Mouse (Mus musculus): ENCODE data around the gene Utp4.

The Utp4 gene

DNA sequence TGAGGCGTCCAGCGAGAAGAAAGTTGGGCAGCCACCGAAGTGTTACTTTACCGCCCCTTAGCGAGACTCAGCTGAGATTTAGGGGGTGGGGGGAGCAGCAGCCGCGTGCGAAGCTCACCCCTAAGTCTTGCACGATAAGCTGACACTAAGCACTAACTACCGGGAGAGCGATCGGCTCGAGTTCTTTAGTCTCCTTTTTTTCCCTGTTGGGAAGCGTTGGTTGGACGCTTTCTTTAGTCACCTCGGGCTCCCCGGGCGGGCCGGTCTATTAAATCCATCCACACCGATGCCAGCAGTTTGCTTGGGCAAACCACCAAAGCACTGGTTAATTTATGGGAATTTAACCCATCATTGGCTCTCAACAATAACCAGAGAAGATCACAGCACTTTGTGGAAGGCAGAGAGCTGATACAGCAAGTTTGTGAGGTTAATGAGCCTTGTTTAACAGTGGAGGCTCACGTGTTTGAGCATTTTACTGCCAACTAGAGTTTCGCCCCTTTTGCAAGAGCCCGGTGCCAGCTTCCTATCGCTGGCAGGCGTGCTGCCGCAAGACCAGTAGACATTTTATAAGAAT lies 43.1 kb downstream of the Utp4 start:
- DNase-seq (ENCODE audit: low read depth, low spot score), result peak; percentile 71

DNA sequence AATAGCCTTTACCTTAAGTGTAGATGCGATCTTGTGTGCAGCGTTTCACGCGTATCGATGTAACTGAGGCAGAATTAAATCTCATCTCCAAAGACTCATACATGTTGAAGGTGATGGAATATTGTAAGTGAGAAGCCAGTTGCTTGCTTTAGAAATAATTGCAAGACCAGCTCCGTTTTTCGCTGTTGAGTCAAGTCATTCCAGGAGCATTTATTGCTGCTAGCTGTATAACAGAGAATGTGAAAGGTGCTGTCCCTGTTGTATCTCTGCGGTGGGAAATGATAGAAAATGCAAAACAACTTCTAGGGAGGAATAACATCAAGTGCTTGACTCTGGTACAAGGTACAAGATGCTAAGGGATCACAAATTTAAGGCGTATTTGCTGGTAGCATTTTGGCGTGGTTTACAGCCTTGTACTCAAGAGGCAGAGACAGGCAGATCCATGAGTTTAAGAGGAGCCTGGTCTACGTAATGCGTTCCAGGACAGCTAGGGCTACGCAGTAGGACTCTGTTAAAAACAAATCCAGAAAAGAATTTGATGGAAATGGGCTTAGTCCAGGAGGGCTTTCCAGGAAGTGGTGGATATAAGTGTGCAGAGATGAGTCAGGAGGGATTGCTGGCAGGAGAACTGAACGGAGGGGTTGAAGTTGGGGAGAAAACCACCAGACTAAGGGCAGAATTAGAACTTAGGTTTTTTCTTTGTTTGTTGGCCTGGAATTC lies 43.8 kb downstream of the Utp4 start:
- DNase-seq (ENCODE audit: low read depth, low spot score), result peak; percentile 39

DNA sequence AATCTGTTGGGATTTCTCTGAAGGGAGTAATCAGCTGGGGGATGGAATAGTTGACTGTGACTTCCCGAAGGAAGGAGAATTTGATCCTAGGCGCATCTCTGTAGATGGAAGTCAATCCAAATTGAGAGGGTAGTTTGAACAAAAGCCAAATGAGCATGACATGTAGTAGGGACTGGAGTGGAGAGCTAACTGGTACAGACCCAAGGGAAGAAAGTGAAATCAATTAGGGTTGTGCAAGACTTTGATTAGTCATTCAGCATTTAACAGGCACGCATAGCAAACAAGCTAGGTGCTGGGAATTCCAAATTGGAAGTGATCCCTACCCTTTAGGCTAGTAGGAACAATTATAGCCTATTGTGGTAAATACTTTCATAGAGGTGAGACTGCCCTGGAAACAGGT lies 48.4 kb downstream of the Utp4 start:
- no peak for DNase-seq (ENCODE audit: low read depth, low spot score)

DNA sequence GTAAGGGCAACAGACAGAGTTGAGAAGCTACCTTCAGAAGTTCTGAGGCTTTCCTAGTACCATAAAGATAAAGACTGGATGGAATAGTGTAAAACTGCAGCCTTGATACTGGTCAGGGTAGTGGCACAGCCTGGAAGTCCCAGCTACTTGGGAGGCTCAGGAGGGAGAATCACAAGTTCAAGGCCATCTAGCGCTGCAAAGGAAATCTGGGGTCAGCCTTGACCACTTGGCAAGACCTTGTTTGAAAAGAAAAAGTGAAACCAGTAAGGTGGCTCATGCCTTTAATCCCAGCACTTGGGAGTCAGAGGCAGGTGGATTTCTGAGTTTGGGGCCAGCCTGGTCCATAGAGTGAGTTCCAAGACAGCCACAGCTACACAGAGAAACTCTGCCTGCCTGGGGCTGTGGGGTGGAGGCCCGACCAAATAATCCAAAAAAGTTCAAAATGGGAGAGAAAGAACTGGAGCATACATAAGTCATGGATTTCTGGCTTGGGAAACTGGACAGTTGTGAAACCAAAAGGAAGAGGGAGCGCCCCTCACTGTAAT lies 50.5 kb downstream of the Utp4 start:
- DNase-seq (ENCODE audit: low read depth, low spot score), result no peak

DNA sequence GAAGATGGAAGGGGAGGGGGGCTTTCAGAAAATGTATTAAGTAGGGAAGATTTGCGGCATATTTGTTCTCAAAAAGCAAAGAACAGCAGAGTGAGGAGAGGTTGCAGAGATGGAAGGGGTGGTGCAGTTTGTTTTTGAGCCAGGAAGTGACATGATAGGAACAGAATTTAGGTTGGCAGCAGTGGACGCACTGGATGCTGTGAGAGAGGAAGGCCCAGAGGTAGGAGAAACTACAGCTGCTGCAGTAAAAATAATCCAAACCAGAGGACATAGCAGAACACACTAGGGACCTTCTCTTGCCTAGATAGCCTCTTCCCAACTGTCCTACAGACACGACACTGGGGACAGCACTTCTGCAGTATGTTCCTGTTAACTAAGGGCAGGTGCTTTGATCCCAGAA lies 51.3 kb downstream of the Utp4 start:
- DNase-seq (ENCODE audit: low read depth, low spot score), result peak; percentile 43

DNA sequence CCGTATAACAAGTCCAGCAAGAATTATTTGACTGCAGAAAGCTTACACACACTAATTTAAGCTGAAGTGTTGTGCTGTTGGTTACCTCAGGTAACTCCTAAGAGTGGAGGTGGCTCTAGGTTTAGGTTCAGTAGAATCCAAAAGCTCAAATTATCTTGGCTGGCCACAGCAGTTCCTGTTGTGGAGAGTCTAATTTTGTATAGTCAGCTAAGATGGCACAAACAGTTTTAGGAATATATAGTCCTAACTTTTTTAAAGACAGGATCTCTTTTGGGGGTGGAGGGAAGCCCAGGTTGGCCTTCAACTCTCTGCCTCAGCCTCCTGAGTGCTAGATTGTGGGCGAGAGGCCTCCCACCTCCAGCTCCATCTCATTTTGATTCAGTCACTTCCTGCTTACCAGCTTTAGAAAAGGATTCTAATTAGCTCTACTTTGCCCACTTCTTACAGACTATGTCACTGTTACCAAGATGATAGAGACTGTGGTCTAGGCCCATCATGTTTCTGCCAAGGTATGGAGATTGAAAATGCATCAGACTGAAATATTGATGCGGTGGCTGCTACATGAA lies 55.3 kb downstream of the Utp4 start:
- DNase-seq (ENCODE audit: low read depth, low spot score), result peak; percentile 53

DNA sequence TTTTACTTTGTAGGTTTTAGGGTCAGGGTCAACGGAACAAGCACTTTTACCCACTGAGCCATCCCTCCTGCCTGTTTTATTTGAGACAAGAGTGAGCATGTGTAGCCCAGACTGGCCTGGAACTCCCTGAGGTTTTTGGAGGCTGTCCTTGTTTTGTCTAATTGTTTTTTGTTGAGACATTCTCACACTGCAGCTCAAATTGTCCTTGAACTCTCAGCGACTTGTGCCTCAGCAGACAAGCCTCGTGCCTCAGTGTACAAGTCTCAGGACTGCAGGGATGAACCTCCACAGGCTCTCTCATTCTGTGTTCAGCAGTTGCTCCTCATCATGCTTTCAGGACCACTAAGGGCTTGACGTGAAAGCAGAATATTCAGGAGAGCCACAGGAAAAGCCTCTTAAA lies 58.3 kb downstream of the Utp4 start:
- no peak for DNase-seq (ENCODE audit: low read depth, low spot score)

DNA sequence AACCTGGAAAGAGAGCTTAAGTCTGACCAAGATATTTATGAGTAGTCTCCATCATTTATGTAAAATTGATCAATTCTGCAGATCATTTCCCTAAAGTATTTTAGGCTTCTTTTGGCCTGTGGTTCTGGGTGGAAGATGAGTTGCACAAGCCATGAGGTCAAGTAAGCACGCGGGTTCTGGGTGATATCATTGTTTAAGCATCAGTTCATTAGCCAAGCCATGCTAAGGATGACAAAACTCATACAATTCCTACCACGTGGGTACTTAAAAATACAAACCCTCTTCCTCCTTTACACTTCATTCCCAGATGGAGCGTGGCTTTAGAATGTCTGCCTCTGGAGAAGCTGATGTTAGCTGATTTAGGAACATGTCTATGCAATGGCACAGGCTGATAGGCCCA lies 60.1 kb downstream of the Utp4 start:
- no peak for DNase-seq (ENCODE audit: low read depth, low spot score)

DNA sequence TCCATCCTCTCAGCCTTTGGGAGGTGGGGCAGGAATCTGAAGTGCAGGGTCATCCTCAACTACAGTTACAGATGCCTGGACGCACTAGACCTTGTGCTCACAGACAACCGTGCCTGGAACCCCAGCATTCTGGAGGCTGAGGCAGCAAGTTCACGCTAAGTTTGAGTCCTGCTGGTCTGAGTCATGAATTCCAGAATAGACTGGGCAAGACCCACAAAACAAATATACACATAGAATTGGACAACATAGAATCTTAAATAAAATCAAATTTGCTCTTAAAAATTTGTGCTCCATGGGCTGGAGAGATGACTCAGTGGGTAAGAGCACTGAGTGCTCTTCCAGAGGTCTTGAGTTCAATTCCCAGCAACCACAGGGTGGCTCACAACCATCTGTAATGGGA lies 63.6 kb downstream of the Utp4 start:
- no peak for DNase-seq (ENCODE audit: low read depth, low spot score)

DNA sequence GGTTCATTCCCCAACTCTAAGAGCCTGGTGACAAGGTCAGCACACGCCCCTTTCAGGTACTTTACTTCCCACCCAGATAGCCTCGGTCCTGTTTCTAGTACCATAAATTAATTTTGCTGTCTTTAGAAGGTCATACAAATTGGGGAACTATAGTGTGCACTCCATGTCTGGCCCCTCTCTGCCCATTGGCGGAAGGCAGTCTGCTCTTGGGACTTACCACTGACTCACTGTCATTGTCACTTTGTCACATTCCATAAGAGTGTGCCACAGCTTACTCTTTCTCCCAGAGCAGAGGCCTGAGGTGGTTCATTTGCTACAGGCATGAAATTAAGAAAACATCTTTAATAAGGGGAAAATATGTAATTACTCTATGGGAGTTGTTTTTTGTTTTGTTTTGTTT lies 64.8 kb downstream of the Utp4 start:
- no peak for DNase-seq (ENCODE audit: low read depth, low spot score)

DNA sequence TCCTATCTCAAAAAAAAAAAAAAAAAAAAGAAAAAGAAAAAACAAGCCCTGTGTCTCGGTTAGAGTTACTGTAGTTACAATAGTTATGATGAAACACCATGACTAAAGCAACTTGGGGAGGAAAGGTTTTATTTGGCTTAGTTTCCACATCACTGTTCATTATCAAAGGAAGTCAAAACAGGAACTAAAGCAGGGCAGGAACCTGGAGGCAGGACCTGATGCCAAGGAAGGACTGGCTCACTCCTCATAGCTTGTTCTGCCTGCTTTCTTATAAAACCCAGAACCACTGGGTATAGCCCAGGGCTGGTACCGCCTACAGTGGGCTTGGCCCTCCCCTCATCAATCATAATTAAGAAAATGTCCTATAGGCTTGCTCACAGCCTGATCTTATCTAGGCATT lies 66.2 kb downstream of the Utp4 start:
- no peak for DNase-seq (ENCODE audit: low read depth, low spot score)

DNA sequence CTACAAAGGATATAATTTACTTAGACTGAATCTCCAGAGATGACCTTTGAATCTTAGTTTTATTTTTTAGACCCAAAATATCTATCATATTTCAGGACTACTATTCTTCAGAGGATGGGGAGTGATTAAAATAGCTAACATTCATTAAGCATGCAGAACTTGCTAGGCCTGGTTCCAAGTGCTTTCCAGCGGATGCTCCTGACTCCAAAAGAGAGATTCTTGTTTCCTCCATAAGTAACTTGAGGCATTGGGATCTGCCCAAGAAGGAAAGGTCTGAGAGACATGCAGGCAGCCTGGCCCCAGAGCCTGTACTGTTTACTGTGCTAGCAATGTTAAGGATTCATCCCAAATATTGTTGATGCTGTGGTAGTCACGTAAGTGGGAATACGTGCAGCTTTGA lies 68.9 kb downstream of the Utp4 start:
- DNase-seq (ENCODE audit: low read depth, low spot score), result peak; percentile 54

DNA sequence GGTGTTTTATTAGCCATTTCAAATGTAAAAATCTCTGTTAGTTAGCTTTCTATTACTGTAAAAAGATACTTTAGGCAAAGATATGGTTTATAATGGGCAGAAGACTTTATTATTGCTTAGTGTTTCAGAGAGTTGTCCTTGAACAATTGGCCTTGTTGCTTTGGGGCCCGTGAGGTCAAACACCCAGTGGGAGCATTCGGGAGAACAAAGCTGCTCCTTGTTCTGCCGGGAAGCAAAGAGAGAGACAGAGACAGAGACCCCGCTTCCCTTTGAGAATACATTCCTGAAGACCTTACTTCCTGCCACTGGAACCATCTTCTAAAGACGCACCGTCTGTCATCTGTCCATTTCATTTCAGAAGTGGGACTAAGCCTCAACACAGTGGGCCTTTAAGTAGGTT lies 69.9 kb downstream of the Utp4 start:
- DNase-seq (ENCODE audit: low read depth, low spot score), result no peak

DNA sequence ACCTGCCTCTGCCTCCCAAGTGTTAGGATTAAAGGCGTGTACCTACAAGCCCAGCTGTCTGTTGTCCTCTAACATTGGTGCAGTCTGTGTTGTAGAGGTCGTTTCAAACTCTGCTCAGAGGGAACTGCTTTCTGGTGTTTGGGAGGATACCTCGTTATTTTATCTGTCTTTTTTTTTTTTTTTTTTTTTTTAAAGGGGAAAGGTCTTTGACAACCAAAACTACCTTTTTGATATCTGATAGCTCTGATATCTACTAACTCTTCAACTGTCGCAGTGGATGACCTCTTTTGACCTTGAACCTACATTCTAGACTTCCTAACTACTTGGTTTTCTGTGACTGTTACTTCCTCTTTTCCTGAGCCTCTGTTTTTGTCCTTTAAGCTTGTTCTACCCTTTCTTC lies 71.1 kb downstream of the Utp4 start:
- DNase-seq (ENCODE audit: low read depth, low spot score), result no peak

DNA sequence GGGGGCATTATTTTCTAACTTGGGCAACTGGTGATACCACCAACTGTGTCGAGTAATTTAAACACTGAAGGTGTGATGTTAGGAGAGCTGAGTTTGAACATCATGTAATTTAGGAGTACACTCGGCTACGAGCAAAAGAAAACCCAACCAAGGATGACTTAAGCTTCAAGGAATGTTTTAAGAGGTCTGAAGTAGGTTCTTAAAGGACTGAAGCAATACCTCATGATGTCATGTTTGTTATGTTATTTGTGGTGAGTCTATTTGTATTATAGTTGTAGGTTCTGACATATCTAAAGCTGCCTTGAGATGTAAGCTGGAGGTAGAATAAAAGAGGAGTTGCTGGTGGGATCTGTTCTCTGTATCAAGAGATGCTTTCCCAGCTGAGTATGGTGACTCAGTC lies 76.5 kb downstream of the Utp4 start:
- no peak for DNase-seq (ENCODE audit: low read depth, low spot score)

DNA sequence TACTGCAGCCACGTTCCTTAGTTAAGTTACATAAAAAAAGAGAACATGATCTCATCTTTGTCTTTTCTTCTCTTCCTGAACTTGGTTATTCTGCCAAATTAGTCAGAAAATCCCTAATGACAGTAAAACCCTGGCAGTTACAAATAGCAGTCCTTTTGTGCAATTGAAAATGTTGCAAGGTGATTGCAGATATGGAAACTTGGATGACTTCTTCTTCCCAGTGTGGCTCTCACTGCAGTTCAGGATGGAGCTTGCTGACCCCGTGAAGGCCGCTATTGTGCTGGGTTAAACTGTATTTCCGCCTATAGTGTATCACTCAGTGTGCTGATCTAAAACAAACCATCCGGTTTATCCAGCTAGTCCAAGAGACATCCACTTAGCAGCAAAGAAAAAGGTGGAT lies 78.5 kb downstream of the Utp4 start:
- DNase-seq (ENCODE audit: low read depth, low spot score), result no peak

All from brain, adult 2 months (tissue).